Mouse (Mus musculus) WW6 (cell line): ENCODE measurements around the gene Alkbh6.

ENCODE experiments used
- DNase-seq: peaks from one replicate; pipeline ENCODE4 v3.0.0-alpha.2; 2013; ENCODE audit warnings: low read depth, low spot score

Alkbh6 gene

DNA sequence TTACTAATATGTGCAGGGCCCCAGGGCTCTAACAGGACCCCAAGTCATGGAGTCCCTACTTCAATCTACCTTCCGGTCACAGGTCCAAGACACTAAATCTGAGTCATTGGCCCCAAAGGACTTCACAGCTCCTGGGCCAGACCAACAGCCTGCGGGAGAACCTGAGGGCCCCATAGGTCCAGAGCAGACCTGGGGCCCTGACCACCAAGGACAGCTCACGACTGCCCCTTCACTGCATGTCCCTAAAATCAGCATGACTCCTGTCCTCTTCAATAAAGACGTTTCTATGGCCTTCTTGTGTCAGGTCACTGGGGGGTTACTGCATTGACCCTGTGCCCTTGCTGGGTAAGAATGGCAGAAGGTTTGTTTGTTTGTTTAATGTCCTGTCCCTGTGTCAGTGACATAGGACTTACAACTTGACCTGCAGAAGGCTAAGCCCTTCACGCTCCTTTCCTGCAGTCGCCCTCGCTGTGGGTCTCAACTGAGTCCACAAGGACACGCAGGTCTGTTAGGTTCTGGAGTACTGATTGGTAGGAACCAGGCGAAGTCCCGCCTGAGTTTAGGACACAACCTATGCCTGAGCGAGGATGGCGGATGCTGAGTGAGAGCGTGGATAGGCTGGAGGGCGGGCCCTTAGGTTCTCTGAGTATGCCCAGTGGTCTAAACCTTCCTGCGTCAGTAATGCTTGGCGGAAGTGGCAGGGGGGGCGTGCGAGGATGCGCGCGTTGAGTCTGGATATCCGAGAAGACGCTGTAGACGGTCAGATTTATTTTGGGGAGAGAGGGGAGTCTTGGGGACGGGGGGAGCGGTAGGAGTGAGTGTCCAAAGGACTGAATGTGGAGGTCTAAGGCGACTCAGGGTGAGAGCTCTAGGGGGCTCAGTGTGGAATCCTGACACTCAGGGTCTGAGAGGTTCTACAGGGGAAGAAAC, at the start of gene Alkbh6:
Gene Alkbh6 (plus strand): TSS at position 642 of the 930 bp plus-strand sequence.
- peak; percentile 79 for DNase-seq

DNA sequence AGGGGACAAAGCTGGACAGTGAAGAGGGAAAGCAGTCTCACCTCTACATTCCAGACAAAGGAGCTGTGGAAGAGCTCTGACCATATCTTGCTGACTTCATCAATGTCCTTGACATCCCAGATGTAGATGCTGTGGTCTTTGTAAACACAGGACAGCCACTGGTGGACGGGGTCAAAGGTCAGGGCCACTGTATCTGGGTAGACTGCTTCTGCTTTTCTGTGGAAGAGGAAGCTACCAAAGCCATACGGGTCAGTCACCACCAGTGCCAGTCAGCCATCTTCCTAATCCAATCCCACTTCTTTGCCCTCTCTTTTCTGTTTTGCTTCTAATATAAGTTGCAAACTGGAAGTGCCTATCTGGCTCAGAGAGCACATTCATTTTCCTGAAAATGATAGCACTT, 43.5 kb upstream of the Alkbh6 start:
- no peak for DNase-seq

GRCm38 (mm10) chr7:30265531-30265930, 43.0 kb upstream of the Alkbh6 start:
- DNase-seq, result no peak

- peak; percentile 77 for DNase-seq
These were observed 42.6 kb upstream of the Alkbh6 start for GRCm38 (mm10) chr7:30265935-30266334.

- DNase-seq, result peak; percentile 67
These were observed 41.7 kb upstream of the Alkbh6 start for GRCm38 (mm10) chr7:30266780-30267179.

- no peak for DNase-seq
These were observed 38.9 kb upstream of the Alkbh6 start for GRCm38 (mm10) chr7:30269641-30270040.

DNA sequence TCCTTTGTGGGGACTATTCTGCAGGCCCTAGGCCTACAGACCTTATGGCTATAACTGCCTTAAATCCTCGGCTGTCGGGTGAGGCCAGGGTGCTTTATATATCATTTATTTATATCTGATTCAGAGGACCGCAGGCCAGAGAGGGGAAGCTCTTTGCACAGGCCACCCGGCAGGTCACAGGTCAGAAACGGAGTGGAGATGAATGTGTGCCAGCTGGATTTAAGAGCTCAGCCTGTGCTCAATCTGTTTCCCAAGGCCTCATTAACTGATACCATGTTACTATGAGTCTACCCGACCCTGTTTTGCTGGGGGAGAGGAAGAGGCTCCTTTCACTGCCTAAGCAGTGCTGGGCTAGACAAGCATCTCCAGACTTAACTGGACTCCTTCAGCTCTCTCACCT, 34.1 kb upstream of the Alkbh6 start:
- DNase-seq, result no peak

DNA sequence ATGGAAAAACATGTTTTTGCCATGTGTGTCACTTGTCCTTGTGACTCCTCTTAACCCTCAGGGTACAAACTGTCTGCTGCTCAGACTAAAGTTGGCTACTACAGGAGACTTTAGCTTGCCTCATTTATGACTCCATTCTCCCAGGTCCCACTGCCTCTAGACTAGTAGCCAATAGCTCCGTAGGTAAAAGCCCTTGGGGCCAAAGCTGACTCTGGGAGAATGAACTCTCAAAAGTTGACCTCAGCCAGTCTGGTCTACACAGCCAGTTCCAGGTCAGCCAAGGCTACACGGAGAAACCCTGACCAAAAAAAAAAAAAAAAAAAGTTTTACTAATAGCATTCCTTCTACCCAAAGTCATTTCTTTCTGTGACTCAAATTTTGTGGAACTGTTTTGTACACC, 29.6 kb upstream of the Alkbh6 start:
- DNase-seq, result no peak

DNA sequence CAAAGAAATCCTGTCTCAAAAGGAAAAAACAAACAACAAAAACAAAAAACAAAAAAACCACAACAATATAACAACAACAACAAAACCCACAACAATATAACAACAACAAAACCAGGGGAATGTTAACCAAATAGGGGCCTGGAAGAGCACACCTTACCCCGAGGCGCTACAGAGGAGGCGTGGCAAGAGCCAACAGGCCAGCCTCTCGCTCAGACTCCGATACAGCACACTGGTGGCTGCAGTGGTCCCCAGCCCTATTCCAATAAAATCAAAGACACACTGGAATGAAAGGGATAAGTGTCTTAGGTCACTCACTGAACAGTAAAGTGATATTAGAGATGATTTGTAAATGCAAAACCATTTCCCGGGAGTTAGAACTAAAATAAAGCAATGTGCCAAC, 29.0 kb upstream of the Alkbh6 start:
- DNase-seq, result no peak

DNA sequence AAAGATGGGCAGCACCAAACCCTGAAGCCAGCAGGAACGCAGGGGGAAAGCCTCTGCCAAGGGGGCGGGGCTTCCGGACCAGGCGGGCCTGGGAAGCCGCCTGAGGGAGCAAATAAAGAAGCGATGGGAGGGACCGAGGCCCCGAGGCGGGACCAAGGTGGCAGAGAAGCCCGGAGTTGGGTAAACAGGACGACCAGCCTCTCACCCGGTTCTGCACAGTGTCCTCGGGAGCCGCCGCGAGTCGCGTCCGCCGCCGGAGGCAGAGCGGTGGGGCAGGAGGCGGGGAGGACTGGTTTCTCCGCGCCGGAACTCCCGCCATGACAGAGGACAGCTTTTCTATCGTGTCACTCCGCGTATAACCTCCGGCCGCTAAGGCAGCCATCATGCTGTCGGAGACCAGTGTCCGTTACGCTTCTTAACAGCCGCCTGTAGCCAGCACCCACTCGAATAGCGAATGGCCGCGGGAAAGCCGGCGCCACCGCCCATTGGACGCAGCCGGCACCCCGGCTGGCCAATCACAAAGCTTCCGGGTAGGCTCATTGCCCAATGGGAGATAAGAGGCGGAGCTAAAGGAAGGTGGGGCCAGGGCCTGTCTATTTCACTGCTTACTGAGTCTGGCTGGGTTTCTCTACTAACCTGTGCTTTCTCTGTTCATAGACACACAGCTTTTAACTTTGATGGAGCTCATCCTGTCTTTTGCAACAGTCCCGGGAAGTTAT, 28.4 kb upstream of the Alkbh6 start, which contains the start of the genes Thap8 and Wdr62:
Gene Thap8 (plus strand): TSS at position 144 of the 719 bp plus-strand sequence.
Gene Wdr62 (minus strand): TSS at position 469 of the 719 bp plus-strand sequence.
- DNase-seq, result peak; percentile 91

GRCm38 (mm10) chr7:30280670-30281138, 27.8 kb upstream of the Alkbh6 start:
- DNase-seq, result peak; percentile 76

GRCm38 (mm10) chr7:30281522-30281921, 27.0 kb upstream of the Alkbh6 start:
- DNase-seq, result no peak

DNA sequence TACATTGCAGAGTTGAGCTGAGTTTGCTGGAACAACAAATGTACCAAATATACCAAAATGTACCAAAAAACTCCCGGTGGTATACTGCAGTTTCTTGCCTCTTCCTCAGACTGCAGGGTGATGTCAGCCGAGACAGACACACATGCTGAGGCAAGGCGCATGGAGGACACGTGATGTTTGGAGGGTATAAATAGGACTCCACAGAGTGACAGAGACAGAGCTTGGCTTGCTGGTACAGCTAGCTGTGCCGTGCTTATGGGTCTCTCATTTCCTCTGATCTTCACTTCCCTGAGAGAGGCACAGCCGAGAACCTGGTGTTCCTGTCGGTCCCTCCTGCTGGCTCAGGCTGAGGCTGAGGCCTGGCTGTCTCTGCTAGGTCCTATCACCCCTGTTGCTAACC, 25.8 kb upstream of the Alkbh6 start:
- no peak for DNase-seq

GRCm38 (mm10) chr7:30286701-30287410, 21.7 kb upstream of the Alkbh6 start:
- no peak for DNase-seq

DNA sequence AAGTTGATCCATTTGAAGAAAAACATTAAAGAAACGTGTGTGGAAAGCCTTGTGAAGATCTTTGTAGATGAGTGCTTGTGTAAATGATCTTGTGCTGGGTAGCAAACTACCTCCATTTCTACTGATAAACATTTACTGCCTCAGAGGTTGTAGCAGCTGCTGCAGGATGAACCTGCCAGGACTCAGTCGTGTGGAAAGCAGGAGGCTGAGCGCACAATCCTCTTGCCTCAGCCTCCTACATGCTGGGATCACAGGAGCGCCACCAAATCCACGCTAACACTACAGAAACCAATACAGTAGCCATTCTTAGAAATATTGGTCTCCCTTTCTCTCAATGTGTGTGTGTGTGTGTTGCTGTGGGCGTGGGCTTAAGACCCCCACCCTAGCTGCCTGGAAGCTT, 20.5 kb upstream of the Alkbh6 start:
- no peak for DNase-seq

DNA sequence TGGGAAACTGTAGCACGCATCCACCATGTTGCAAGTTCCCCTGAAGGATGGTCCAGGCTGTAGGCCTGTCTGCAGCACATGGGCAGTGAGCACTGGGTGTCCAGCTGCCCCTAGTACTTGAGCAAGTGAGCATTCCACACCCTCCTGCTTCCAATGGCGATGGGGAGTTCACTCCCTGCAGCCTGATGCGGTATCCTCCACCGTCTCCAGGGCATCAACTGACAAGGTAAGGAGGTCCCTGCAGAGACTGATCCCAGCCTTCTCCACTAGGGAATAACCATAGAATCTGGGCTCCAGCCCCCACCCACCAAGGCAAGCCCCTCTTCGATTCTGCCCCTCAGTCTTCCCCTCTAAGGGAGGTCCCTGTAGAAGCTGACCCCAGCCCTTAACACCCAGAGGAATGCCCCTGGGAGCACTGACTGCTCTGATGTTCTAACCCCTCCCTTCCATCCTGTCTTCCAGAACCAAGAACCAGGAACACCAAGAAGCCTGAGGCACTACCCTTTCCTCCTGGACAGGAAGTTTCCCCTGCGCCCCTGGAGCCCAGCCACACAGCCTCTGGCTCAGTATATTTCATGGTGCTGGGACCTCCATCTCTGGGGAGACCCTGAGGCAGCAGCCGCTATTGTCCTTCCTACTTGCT, 19.3 kb upstream of the Alkbh6 start:
- no peak for DNase-seq

DNA sequence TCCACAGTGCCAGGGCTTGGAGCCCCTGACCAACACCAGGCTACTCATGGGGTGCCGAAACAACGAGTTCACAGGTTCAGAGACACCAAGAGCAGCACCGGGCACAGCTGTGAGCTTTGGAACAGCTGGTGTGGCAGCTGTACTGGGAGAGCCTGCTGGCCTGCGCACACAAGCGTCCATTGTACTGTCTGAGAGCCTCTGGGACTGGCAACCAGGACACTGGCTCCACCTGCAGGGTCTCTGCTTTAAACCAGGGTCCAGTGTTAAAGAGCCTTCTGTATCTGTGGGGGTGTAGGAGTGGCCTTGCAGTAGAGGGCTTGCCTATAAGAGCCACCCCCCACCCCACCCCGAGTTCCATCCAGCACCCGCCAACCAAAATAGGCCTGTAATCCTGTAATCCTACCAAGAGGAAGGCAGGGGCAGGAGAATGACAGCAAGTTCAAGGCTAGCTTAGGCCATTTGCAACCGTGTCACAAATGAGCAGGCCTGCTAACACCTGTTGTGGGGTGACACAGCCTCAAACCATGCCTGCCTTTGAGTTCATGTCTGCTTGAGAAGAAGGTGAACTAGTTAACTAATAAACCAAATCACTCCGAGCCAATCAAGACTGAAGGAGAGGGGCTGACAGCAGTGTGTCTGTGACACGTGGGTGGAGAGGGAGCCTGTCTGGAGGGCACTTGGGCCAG, 18.7 kb upstream of the Alkbh6 start:
- DNase-seq, result no peak

DNA sequence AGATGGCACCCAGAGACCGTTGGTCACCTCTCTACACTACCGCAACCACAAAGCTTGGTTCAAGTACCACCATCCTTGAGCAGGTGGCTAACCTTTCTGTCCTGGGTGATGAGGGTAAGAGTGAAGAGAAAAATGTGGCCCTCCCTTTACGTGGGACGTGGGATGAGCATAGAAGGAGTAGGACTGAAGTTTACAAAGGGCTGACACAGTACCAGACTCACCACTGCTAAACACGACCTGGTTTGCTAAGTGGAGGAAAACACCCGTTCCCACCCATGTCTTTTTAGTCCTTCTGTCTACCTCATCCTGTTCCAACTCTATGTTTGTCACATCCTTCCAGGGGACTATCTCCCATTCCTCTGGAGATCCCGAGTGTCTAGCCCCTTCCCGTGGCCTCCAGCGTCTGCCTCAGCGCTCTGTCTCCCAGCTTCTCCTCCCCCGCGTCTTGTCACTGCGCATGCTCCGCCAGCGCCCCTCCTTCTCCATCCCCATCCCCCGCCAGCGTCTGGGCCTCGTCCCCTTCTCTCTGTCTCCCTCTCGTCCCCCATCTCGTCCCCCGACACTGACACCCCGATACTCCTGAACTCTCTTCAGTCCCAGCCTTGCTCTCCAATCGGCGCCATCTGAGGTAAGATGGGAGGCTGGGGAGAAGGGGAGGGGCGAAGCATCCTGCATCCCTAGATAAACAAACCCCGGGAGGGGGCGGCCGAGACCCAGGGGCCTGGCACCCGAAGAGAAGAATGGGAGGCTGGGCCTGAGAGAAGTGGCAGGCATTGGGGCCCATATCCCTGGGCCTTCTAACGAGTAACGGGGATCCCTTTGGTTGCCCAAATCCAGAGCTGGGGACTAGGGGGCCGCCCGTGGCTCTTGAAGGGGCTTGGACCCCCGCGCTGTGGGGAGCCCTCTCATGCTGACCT, 17.0 kb upstream of the Alkbh6 start, which contains the start of gene Clip3:
Gene Clip3 (plus strand): TSS at position 514 of the 917 bp plus-strand sequence.
- DNase-seq, result no peak

GRCm38 (mm10) chr7:30293795-30294194, 14.7 kb upstream of the Alkbh6 start:
- DNase-seq, result no peak

- DNase-seq, result no peak
These were observed 14.2 kb upstream of the Alkbh6 start for GRCm38 (mm10) chr7:30294296-30294695.
